Mouse (Mus musculus): Measurements from ENCODE around the gene Qsox1. TPM values are rescaled to one million over a fixed set of nuclear protein-coding genes. Genes with fewer than 3 reads are reported as not detected.

Qsox1 gene
- polyA plus RNA-seq, 1 experiment from 2014 or later: 23.5 TPM

Other genes starting within 250 kb of the Qsox1 start
- gene Lhx4, start 61.2 kb downstream of the Qsox1 start, polyA plus RNA-seq (2016; fragmentation: Nextera tagmentation; extraction: Ambion mirVana): not detected in 2 replicates
- 12.4 and 12.5 TPM in 2 replicates for gene Cep350, start 160.4 kb upstream of the Qsox1 start, polyA plus RNA-seq (2016; fragmentation: Nextera tagmentation; extraction: Ambion mirVana)
- gene Tor1aip2, start 222.5 kb upstream of the Qsox1 start, polyA plus RNA-seq (2016; fragmentation: Nextera tagmentation; extraction: Ambion mirVana): 113 and 124 TPM in 2 replicates
- gene Tor1aip1, start 223.6 kb upstream of the Qsox1 start, polyA plus RNA-seq (2016; fragmentation: Nextera tagmentation; extraction: Ambion mirVana): 46.2 and 49.8 TPM in 2 replicates